Mouse (Mus musculus) liver, postnatal 0 days (tissue): ENCODE measurements around the gene Gm17349. TPM values are rescaled to one million over a fixed set of nuclear protein-coding genes. Genes with fewer than 3 reads are reported as not detected.
A peak's percentile ranks its signal among the peaks of the same experiment; 100 is the strongest.
"Not testable (repeated sequence)": the region's sequence is repeated elsewhere in the genome, so short reads cannot be mapped to it uniquely, and the experiment has no call there.

Source experiments
- ATAC-seq: fragments of 200-750 bp; cut with Nextera tagmentation; 2 replicates; pipeline ENCODE4 v1.8.0; 2017; ENCODE audit warnings: mild to moderate bottlenecking, moderate library complexity
- DNase-seq: peaks from one replicate; pipeline ENCODE4 v3.0.0-alpha.2; 2016
- H3K27ac ChIP-seq: fragments of 300-500 bp; sonication (generic); 2 replicates; pipeline ENCODE4 v1.5.1; 2014; ENCODE audit warnings: antibody characterized with exemption, moderate library complexity, mild to moderate bottlenecking, low read depth
- H3K27me3 ChIP-seq: fragments of 300-500 bp; sonication (generic); 2 replicates; pipeline ENCODE4 v1.6.1; 2014; ENCODE audit warnings: low read length, control low read depth, mixed read lengths; ENCODE audit not compliant: insufficient read depth
- H3K36me3 ChIP-seq: fragments of 300-500 bp; sonication (generic); replicated peaks from 2 replicates; pipeline ENCODE4 v1.6.1; 2014; ENCODE audit warnings: mild to moderate bottlenecking, control low read depth, low read length, moderate library complexity, mixed read lengths; ENCODE audit not compliant: insufficient read depth
- H3K4me1 ChIP-seq: fragments of 300-500 bp; sonication (generic); 2 replicates; pipeline ENCODE4 v1.6.1; 2014; ENCODE audit warnings: antibody characterized with exemption, mild to moderate bottlenecking, control low read depth; ENCODE audit not compliant: insufficient read depth
- H3K4me2 ChIP-seq: fragments of 300-500 bp; sonication (generic); 2 replicates; pipeline ENCODE4 v1.6.1; 2014; ENCODE audit warnings: low read depth, mild to moderate bottlenecking, low read length, moderate library complexity, mixed read lengths
- H3K4me3 ChIP-seq: fragments of 300-500 bp; sonication (generic); 2 replicates; pipeline ENCODE4 v1.5.1; 2014; ENCODE audit warnings: low read depth, low read length
- H3K9ac ChIP-seq: fragments of 300-500 bp; sonication (generic); replicated peaks from 2 replicates; pipeline ENCODE4 v1.6.1; 2014; ENCODE audit warnings: mild to moderate bottlenecking, moderate library complexity
- H3K9me3 ChIP-seq: fragments of 300-500 bp; sonication (generic); 2 replicates; pipeline ENCODE4 v1.6.1; 2016; ENCODE audit warnings: mild to moderate bottlenecking, control low read depth, low read length, mixed read lengths
- CTCF ChIP-seq: sonication (generic); IDR thresholded peaks from 2 replicates; pipeline ENCODE4 v1.5.1; 2016; ENCODE audit warnings: antibody characterized with exemption, low read depth
- EP300 ChIP-seq: IDR thresholded peaks from 2 replicates; pipeline ENCODE4 v1.6.1; 2016; ENCODE audit warnings: antibody characterized with exemption, low read depth, mild to moderate bottlenecking
- WGBS: fragments of 180-500 bp; shearing (Covaris S2); extraction: QIAGEN DNeasy Blood & Tissue Kit; methylation state at CpG from one replicate; pipeline ENCODE4 v1.1.7; 2014; ENCODE audit not compliant: insufficient replicate concordance; 5-methylcytosine and 5-hydroxymethylcytosine counted together
- polyA plus RNA-seq: library from polyadenylated mRNA; unstranded; fragments of >200 nt; fragmentation: Nextera tagmentation; extraction: Ambion mirVana; gene quantifications from 2 replicates; pipeline ENCODE4 v1.2.1, GENCODE M21; 2015

Gene Gm17349
- polyA plus RNA-seq, 1 experiment from 2014 or later: 1.3 TPM

GRCm38 (mm10) chr15:99703676-99704040 is 1.6 kb downstream of the Gm17349 start:
- 73% methylated on average over 5 of the region's 5 CpGs for WGBS
- ATAC-seq: no peak
- no peaks in the 10 kb centered on the region for H3K9me3 ChIP-seq
- H3K27me3 ChIP-seq: no peaks in the 10 kb centered on the region
- no peak for DNase-seq
- H3K27ac ChIP-seq: no peak overlapping the region
- H3K4me2 ChIP-seq: no peak overlapping the region
- peaks cover 14% of the 10 kb centered on the region for H3K4me1 ChIP-seq
- H3K36me3 ChIP-seq: peaks cover 21% of the 10 kb centered on the region
- TF ChIP-seq CTCF (no peak), EP300 (no peak)
- no peak overlapping the region for H3K4me3 ChIP-seq
- no peak overlapping the region for H3K9ac ChIP-seq

- DNase-seq (no peak), ATAC-seq (no peak)
- peaks cover 17% of the 10 kb centered on the region for H3K36me3 ChIP-seq
- H3K4me1 ChIP-seq: peaks cover 17% of the 10 kb centered on the region
- H3K4me3 ChIP-seq: peak overlapping the region; percentile 92; the same call in 1 of the 2 replicates
- H3K9me3 ChIP-seq: no peaks in the 10 kb centered on the region
- WGBS: 73% methylated on average over 9 of the region's 9 CpGs
- H3K27ac ChIP-seq: peak overlapping the region; percentile 98; the same call in 1 of the 2 replicates
- no peak for TF ChIP-seq EP300
- no peak for TF ChIP-seq CTCF
- peak overlapping the region; percentile 78; the same call in 1 of the 2 replicates for H3K4me2 ChIP-seq
- no peaks in the 10 kb centered on the region for H3K27me3 ChIP-seq
- H3K9ac ChIP-seq: no peak overlapping the region
Observed at GRCm38 (mm10) chr15:99703104-99703503, 2.2 kb downstream of the Gm17349 start.

DNA sequence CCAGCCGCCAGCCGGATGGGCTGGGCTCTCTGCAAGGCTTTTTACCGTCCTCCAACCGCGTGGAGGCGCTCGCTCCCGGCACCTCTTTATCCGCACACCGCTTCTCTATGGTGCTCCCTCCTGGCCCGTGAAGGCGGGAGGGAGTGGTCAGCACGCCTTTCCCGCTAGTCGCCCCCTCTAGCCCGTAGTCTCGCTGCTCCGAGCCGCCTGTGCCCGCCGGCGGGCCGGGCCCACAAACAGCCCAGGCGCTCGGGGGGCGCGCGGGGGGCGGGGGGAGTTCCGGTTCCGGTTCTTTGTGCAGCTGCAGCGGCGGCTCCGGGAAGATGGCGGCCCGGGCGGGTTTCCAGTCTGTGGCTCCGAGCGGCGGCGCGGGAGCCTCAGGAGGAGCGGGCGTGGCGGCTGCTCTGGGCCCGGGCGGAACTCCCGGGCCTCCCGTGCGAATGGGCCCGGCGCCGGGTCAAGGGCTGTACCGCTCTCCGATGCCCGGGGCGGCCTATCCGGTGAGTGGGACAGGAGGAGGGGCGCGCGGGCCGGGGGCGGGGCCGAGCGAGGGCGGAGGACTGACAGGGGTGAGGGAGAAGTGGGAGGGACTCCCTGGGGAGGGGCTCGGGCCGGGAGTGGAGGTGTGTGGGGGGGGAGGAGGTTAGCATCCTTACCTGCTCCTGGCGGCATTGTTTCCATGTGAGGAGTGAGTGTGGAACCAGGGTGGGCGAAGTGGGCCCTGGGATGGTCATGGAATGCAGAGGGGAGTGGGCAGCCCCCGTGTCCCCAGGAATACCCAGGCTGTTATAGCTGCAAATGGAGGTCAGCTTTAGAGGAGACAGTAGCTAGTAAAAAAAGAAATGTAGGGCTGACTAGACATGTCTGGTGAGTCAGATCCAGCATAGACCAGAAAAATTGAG is 3.0 kb downstream of the Gm17349 start, which contains the start of gene Smarcd1:
Gene Smarcd1 (plus strand): TSS at position 131 of the 902 bp plus-strand sequence.
- H3K9me3 ChIP-seq: no peaks in the 10 kb centered on the region
- peak within 1 kb of the TSS; percentile 78 for H3K4me2 ChIP-seq
- H3K4me1 ChIP-seq: peaks cover 17% of the 10 kb centered on the region
- DNase-seq: peak; percentile 95
- H3K27ac ChIP-seq: peak within 1 kb of the TSS; percentile 98
- peak; percentile 61; the same call in 1 of the 2 replicates for TF ChIP-seq EP300
- peak; percentile 95 for TF ChIP-seq CTCF
- no peaks in the 10 kb centered on the region for H3K27me3 ChIP-seq
- H3K36me3 ChIP-seq: peaks cover 11% of the 10 kb centered on the region
- H3K9ac ChIP-seq: peak within 1 kb of the TSS; percentile 90
- 1% methylated on average over 59 of the region's 71 CpGs for WGBS
- peak within 1 kb of the TSS; percentile 92 for H3K4me3 ChIP-seq
- ATAC-seq: peak; percentile 92

- Histone ChIP-seq H3K4me3 (peak overlapping the region; percentile 92), H3K4me2 (peak overlapping the region; percentile 78), H3K27ac (peak overlapping the region; percentile 98; the same call in 1 of the 2 replicates), H3K4me1 (peaks cover 17% of the 10 kb centered on the region), H3K9ac (peak overlapping the region; percentile 90; the same call in 1 of the 2 replicates)
- ATAC-seq, H3K9me3 ChIP-seq, H3K27me3 ChIP-seq, H3K36me3 ChIP-seq, DNase-seq: not testable (repeated sequence)
- 39% methylated on average over 16 of the region's 16 CpGs for WGBS
Observed at GRCm38 (mm10) chr15:99701640-99701998, 3.7 kb downstream of the Gm17349 start.

DNA sequence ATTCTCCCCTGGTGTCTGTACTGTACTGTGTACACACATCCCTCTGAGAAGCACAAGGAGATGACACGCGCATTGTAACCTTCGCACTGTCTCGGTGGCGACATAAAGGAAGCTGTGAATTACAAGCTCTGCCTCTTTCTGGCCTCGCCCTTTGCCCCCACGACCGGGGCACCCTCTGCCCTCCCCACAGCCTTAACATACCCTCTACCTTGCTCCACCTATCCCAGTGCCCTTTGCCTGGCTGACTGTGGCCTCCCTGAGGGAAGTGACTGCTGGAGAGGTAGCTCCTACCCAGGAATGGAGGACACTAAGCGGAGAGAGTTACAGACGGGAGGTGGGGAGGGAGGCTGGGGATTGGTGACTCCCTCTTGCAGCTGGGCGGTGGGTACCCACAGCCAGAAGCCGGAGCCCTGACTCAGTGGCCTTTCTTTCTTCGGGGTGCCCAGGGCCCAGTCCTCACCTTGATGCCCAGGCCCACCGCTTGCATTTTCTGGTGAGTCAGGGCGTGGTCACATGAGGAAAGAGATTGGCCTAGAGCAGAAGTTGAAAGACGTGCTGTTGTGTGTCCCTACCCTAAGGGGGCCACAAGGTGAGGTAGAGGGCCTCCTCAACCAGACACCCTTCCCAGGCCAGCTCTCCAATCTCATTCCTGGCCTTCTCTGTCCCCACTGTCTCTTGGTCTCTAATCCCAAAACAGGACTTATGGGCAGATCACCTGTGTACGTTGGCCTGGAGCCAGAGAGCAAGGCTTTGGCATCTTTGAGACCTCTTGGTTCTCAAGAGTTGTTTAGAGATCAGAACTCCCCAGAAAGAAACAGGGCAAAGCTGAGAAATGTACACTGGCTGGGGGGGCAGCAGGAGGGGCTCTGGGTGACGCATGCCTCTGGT is 4.8 kb downstream of the Gm17349 start:
- Histone ChIP-seq H3K36me3 (peaks cover 3% of the 10 kb centered on the region; the same call in 1 of the 2 replicates), H3K4me3 (no peak overlapping the region), H3K9me3 (no peaks in the 10 kb centered on the region), H3K27me3 (no peaks in the 10 kb centered on the region), H3K27ac (no peak overlapping the region), H3K4me1 (peaks cover 17% of the 10 kb centered on the region), H3K4me2 (no peak overlapping the region), H3K9ac (no peak overlapping the region)
- DNase-seq (no peak), ATAC-seq (no peak)
- WGBS: 69% methylated on average over 18 of the region's 18 CpGs
- TF ChIP-seq CTCF: no peak
- no peak for TF ChIP-seq EP300

DNA sequence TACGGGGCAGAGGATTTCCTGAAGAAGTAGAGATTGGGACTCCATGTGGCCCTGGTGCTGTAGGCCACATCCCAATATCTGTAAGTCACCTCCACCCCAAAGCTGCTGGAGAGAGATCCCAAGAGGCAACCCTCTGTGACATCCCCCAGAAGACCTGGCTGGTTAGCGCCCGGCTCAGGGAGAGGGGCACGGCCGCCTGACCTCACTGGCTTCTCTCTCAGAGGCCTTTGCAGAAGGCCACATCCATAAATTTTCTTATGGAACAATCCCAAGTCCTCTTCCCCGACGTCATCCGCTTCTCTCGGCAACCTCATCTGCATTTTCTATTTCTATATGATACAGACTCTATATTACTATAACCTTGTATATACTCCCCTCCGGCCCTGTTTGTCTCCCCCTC is 5.6 kb downstream of the Gm17349 start:
- DNase-seq (no peak), ATAC-seq (no peak)
- no peak for TF ChIP-seq EP300
- Histone ChIP-seq H3K4me2 (no peak overlapping the region), H3K9ac (no peak overlapping the region; the same call in 1 of the 2 replicates), H3K4me1 (peaks cover 17% of the 10 kb centered on the region), H3K27me3 (no peaks in the 10 kb centered on the region), H3K4me3 (no peak overlapping the region), H3K27ac (no peak overlapping the region), H3K9me3 (no peaks in the 10 kb centered on the region), H3K36me3 (no peaks in the 10 kb centered on the region; the same call in 1 of the 2 replicates)
- 83% methylated on average over 10 of the region's 10 CpGs for WGBS
